Mouse (Mus musculus): ENCODE data around the gene Taar8c.

DNA sequence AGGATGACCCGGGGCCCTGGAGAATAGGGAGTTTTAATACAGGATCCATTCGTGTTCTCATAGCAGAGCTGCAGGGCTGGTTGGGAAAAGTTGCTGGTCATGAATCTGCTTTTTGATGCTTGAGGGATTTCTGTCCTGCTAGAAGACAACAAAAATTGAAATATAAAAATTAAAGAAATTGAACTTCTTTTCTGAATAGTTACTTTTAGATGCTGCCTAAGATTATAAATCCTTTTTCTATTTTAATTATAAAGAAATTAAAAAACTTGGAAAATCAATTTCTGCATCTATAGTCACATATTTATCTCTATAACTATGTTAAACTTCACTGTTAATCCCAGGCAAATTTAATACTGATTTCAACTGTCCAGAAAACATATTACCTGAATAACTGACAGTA, 9.5 kb downstream of the Taar8c start, which contains the start of gene Taar8b:
- TF ChIP-seq CTCF (conservative IDR thresholded peaks at IDR 0.05; ENCODE audit: insufficient read depth, insufficient read length, low read depth, low read length) (no peak), POLR2A (IDR thresholded peaks at IDR 0.05; ENCODE audit: low read depth, low read length) (no peak)
